Mouse (Mus musculus): ENCODE measurements around the gene BB287469. TPM values are rescaled to one million over a fixed set of nuclear protein-coding genes. Genes with fewer than 3 reads are reported as not detected.

Gene BB287469
- polyA plus RNA-seq, 1 experiment from 2014 or later = not detected

Other genes starting within 250 kb of the BB287469 start
- not detected in 2 replicates for gene Oog1, start 213.9 kb upstream of the BB287469 start, polyA plus RNA-seq (2015; fragmentation: Nextera tagmentation; extraction: Ambion mirVana)
- gene Gm4027, start 197.7 kb upstream of the BB287469 start, polyA plus RNA-seq (2015; fragmentation: Nextera tagmentation; extraction: Ambion mirVana) = 0.05 TPM in 1 of 2 replicates, not detected in the other
- not detected in 2 replicates for gene Gm16381, start 172.0 kb upstream of the BB287469 start, polyA plus RNA-seq (2015; fragmentation: Nextera tagmentation; extraction: Ambion mirVana)
- not detected in 2 replicates for gene Gm21319, start 40.8 kb upstream of the BB287469 start, polyA plus RNA-seq (2015; fragmentation: Nextera tagmentation; extraction: Ambion mirVana)
- gene Gm21936, start 21.1 kb upstream of the BB287469 start, polyA plus RNA-seq (2015; fragmentation: Nextera tagmentation; extraction: Ambion mirVana) = not detected in 2 replicates
- gene Gm2001, start 25.8 kb downstream of the BB287469 start, polyA plus RNA-seq (2015; fragmentation: Nextera tagmentation; extraction: Ambion mirVana) = not detected in 2 replicates
- gene Gm2016, start 57.5 kb downstream of the BB287469 start, polyA plus RNA-seq (2015; fragmentation: Nextera tagmentation; extraction: Ambion mirVana) = not detected in 2 replicates
- not detected in 2 replicates for gene Gm2022, start 78.8 kb downstream of the BB287469 start, polyA plus RNA-seq (2015; fragmentation: Nextera tagmentation; extraction: Ambion mirVana)
- not detected in 2 replicates for gene Gm2035, start 103.3 kb downstream of the BB287469 start, polyA plus RNA-seq (2015; fragmentation: Nextera tagmentation; extraction: Ambion mirVana)
- not detected in 2 replicates for gene Gm2042, start 137.5 kb downstream of the BB287469 start, polyA plus RNA-seq (2015; fragmentation: Nextera tagmentation; extraction: Ambion mirVana)
- gene Gm2075, start 195.3 kb downstream of the BB287469 start, polyA plus RNA-seq (2015; fragmentation: Nextera tagmentation; extraction: Ambion mirVana) = not detected in 2 replicates
- not detected in 2 replicates for gene Gm6803, start 202.2 kb downstream of the BB287469 start, polyA plus RNA-seq (2015; fragmentation: Nextera tagmentation; extraction: Ambion mirVana)
- gene Gm2056, start 210.4 kb downstream of the BB287469 start, polyA plus RNA-seq (2015; fragmentation: Nextera tagmentation; extraction: Ambion mirVana) = not detected in 2 replicates